Mouse (Mus musculus) C2C12 (cell line): Measurements from ENCODE around the gene Tor3a.

ENCODE experiments used
- CEBPB ChIP-seq: IDR thresholded peaks from one replicate; pipeline ENCODE4 v1.6.1; 2011; ENCODE audit warnings: low read depth, mild to moderate bottlenecking, control low read depth, moderate library complexity
- CTCF ChIP-seq: IDR thresholded peaks from one replicate; pipeline ENCODE4 v1.5.1; 2011; ENCODE audit not compliant: control insufficient read depth, insufficient read depth, insufficient read length
- MAX ChIP-seq: IDR thresholded peaks from one replicate; pipeline ENCODE4 v1.6.1; 2011; ENCODE audit warnings: mild to moderate bottlenecking, control low read depth
- USF1 ChIP-seq: IDR thresholded peaks from one replicate; pipeline ENCODE4 v1.6.1; 2011; ENCODE audit warnings: low read depth, mild to moderate bottlenecking, control low read depth, moderate library complexity

DNA sequence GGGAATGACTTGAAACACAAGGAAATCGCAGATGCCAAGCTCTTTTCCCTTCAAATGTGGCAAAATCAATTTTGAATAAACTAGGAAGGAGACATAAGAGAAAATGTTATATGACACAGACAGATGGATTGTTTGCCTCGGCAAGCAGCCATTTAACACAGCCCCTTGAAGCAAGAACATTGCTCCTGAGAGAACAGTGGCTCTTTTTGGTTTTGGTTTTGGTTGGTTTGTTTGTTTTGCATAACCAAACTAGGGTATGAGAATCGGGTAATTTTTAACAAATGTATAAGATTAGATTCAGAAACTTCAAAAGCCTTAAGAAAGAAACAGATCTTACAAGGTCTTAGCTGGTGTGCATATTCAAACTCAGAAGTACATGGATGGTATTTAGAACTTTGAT lies 53.2 kb downstream of the Tor3a start:
- TF ChIP-seq CTCF (no peak), CEBPB (no peak), USF1 (no peak), MAX (no peak)
